Mouse (Mus musculus): ENCODE data around the gene Zdhhc13. TPM values are rescaled to one million over a fixed set of nuclear protein-coding genes. Genes with fewer than 3 reads are reported as not detected.

Zdhhc13 gene
- polyA plus RNA-seq (2012; ENCODE audit: insufficient read depth, insufficient read length, low replicate concordance, missing spikeins), result not detected in 2 replicates

GRCm38 (mm10) chr7:48788851-48789572 is at the start of gene Zdhhc13:
Gene Zdhhc13, plus strand, starts transcription at chr7:48789003.
- peak within 1 kb of the TSS; percentile 56 for H3K27ac ChIP-seq (ENCODE audit: insufficient read depth, low read depth, low read length)
- WGBS, result under 1% methylated on average over 57 of the region's 57 CpGs
- TF ChIP-seq POLR2A (IDR thresholded peaks at IDR 0.05; ENCODE audit: insufficient read depth, low read depth, low read length) (peak; percentile 68), CTCF (IDR thresholded peaks at IDR 0.05; ENCODE audit: insufficient read depth, low read depth, low read length) (no peak)
- H3K4me3 ChIP-seq (ENCODE audit: insufficient read depth, low read depth, low read length), result peak within 1 kb of the TSS; percentile 62
- H3K4me1 ChIP-seq (ENCODE audit: control insufficient read depth, insufficient read depth, low read length), result peaks cover 3% of the 10 kb centered on the region; the same call in 1 of the 2 replicates

GRCm38 (mm10) chr7:48749298-48750163 is 39.3 kb upstream of the Zdhhc13 start:
- H3K4me1 ChIP-seq (ENCODE audit: control insufficient read depth, insufficient read depth, low read length), result peaks cover 5% of the 10 kb centered on the region
- WGBS, result under 1% methylated on average over 24 of the region's 24 CpGs
- peak overlapping the region; percentile 38 for H3K4me3 ChIP-seq (ENCODE audit: insufficient read depth, low read depth, low read length)
- no peak overlapping the region for H3K27ac ChIP-seq (ENCODE audit: insufficient read depth, low read depth, low read length)
- no peak for TF ChIP-seq POLR2A (IDR thresholded peaks at IDR 0.05; ENCODE audit: insufficient read depth, low read depth, low read length)
- 0 out of 2 replicates have a peak, but pooled peaks have one; percentile 24 for TF ChIP-seq CTCF (IDR thresholded peaks at IDR 0.05; ENCODE audit: insufficient read depth, low read depth, low read length)

- peaks cover 5% of the 10 kb centered on the region for H3K4me1 ChIP-seq (ENCODE audit: control insufficient read depth, insufficient read depth, low read length)
- TF ChIP-seq POLR2A (IDR thresholded peaks at IDR 0.05; ENCODE audit: insufficient read depth, low read depth, low read length) (no peak), CTCF (IDR thresholded peaks at IDR 0.05; ENCODE audit: insufficient read depth, low read depth, low read length) (no peak)
- 56% methylated on average over 8 of the region's 8 CpGs for WGBS
These were observed 38.5 kb upstream of the Zdhhc13 start for GRCm38 (mm10) chr7:48750164-48750809.

GRCm38 (mm10) chr7:48751222-48751621 is 37.6 kb upstream of the Zdhhc13 start:
- TF ChIP-seq CTCF (IDR thresholded peaks at IDR 0.05; ENCODE audit: insufficient read depth, low read depth, low read length), result no peak
- no peak for TF ChIP-seq POLR2A (IDR thresholded peaks at IDR 0.05; ENCODE audit: insufficient read depth, low read depth, low read length)
- WGBS, result 82% methylated on average over 5 of the region's 5 CpGs
- H3K4me3 ChIP-seq (ENCODE audit: insufficient read depth, low read depth, low read length), result no peak overlapping the region
- peaks cover 5% of the 10 kb centered on the region for H3K4me1 ChIP-seq (ENCODE audit: control insufficient read depth, insufficient read depth, low read length)
- H3K27ac ChIP-seq (ENCODE audit: insufficient read depth, low read depth, low read length), result no peak overlapping the region

More at GRCm38 (mm10) chr7:48750164-48750809, 38.5 kb upstream of the Zdhhc13 start:
- no peak overlapping the region for H3K27ac ChIP-seq (ENCODE audit: insufficient read depth, low read depth, low read length)
- H3K4me3 ChIP-seq (ENCODE audit: insufficient read depth, low read depth, low read length), result no peak overlapping the region

- TF ChIP-seq POLR2A (IDR thresholded peaks at IDR 0.05; ENCODE audit: insufficient read depth, low read depth, low read length) (no peak), CTCF (IDR thresholded peaks at IDR 0.05; ENCODE audit: insufficient read depth, low read depth, low read length) (no peak)
- peaks cover 4% of the 10 kb centered on the region for H3K4me1 ChIP-seq (ENCODE audit: control insufficient read depth, insufficient read depth, low read length)
- no peak overlapping the region for H3K27ac ChIP-seq (ENCODE audit: insufficient read depth, low read depth, low read length)
- 96% methylated on average over 3 of the region's 3 CpGs for WGBS
- H3K4me3 ChIP-seq (ENCODE audit: insufficient read depth, low read depth, low read length), result no peak overlapping the region
These were observed 34.3 kb upstream of the Zdhhc13 start for GRCm38 (mm10) chr7:48754415-48754974.

GRCm38 (mm10) chr7:48755825-48756224 is 33.0 kb upstream of the Zdhhc13 start:
- WGBS, result 82% methylated on average over 3 of the region's 3 CpGs
- H3K27ac ChIP-seq (ENCODE audit: insufficient read depth, low read depth, low read length), result no peak overlapping the region
- no peak for TF ChIP-seq POLR2A (IDR thresholded peaks at IDR 0.05; ENCODE audit: insufficient read depth, low read depth, low read length)
- no peak for TF ChIP-seq CTCF (IDR thresholded peaks at IDR 0.05; ENCODE audit: insufficient read depth, low read depth, low read length)
- H3K4me3 ChIP-seq (ENCODE audit: insufficient read depth, low read depth, low read length), result no peak overlapping the region
- H3K4me1 ChIP-seq (ENCODE audit: control insufficient read depth, insufficient read depth, low read length), result no peaks in the 10 kb centered on the region

- WGBS, result 98% methylated on average over 4 of the region's 4 CpGs
- Histone ChIP-seq H3K27ac (ENCODE audit: insufficient read depth, low read depth, low read length) (no peak overlapping the region), H3K4me3 (ENCODE audit: insufficient read depth, low read depth, low read length) (no peak overlapping the region), H3K4me1 (ENCODE audit: control insufficient read depth, insufficient read depth, low read length) (no peaks in the 10 kb centered on the region)
- TF ChIP-seq POLR2A (IDR thresholded peaks at IDR 0.05; ENCODE audit: insufficient read depth, low read depth, low read length) (no peak), CTCF (IDR thresholded peaks at IDR 0.05; ENCODE audit: insufficient read depth, low read depth, low read length) (no peak)
These were observed 32.4 kb upstream of the Zdhhc13 start for GRCm38 (mm10) chr7:48756306-48756931.

- Histone ChIP-seq H3K4me1 (ENCODE audit: control insufficient read depth, insufficient read depth, low read length) (no peaks in the 10 kb centered on the region), H3K27ac (ENCODE audit: insufficient read depth, low read depth, low read length) (no peak overlapping the region), H3K4me3 (ENCODE audit: insufficient read depth, low read depth, low read length) (no peak overlapping the region)
- 78% methylated on average over 1 of the region's 1 CpGs for WGBS
- no peak for TF ChIP-seq POLR2A (IDR thresholded peaks at IDR 0.05; ENCODE audit: insufficient read depth, low read depth, low read length)
- no peak for TF ChIP-seq CTCF (IDR thresholded peaks at IDR 0.05; ENCODE audit: insufficient read depth, low read depth, low read length)
These were observed 30.7 kb upstream of the Zdhhc13 start for GRCm38 (mm10) chr7:48758083-48758482.

All from olfactory bulb, adult 2 months (tissue).